Mouse (Mus musculus) liver, embryonic 14.5 days (tissue): ENCODE results near the gene Hspb6.

Experiments
- CTCF ChIP-seq: IDR thresholded peaks from 2 replicates; pipeline ENCODE4 v1.5.1; 2016; ENCODE audit warnings: antibody characterized with exemption, low read depth, control low read depth
- EP300 ChIP-seq: IDR thresholded peaks from 2 replicates; pipeline ENCODE4 v1.6.1; 2016; ENCODE audit warnings: antibody characterized with exemption, low read depth

DNA sequence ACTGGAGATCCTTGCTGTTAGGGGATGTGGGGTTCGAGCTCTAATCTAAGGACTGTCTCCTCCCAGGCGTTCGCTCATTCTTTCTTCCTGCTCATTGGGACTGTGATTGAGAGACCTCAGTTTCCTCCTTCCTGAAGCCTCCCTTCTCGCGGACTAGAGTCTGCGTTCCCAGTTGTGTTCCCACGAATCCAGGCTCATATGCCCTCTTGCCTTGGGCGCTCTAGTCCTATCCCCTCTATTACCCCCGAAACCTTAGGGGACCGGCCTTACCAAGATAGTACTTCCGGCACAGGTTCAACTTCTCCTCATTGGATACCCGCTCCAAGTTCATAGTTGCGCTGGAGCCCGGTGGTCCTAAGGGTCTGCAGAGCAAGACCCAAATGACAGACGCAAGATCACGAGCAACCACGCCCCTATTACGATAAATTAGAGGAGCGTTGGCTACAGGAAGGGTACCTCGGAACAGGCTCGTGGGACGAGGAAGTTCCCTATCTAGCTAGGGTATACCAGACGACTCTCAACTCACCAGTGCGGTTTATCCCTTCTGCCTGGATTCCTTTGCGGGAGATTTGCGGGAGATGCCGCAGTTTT lies 10.6 kb downstream of the Hspb6 start:
- TF ChIP-seq CTCF (no peak), EP300 (no peak)
